Mouse (Mus musculus): ENCODE results near the gene Man2a1.

- TF ChIP-seq CTCF (IDR thresholded peaks at IDR 0.05) (no peak), POLR2A (IDR thresholded peaks at IDR 0.05; ENCODE audit: insufficient read depth, low read depth, low read length) (no peak)
Measured at GRCm38 (mm10) chr17:64603534-64603933, 3.0 kb downstream of the Man2a1 start.

Data from heart, adult 2 months (tissue).